Mouse (Mus musculus): ENCODE measurements around the gene Tacc2.
A peak's percentile ranks its signal among the peaks of the same experiment; 100 is the strongest.
"Not testable (repeated sequence)": the region's sequence is repeated elsewhere in the genome, so short reads cannot be mapped to it uniquely, and the experiment has no call there.

The Tacc2 gene

GRCm38 (mm10) chr7:130573746-130574145 lies 3.5 kb upstream of the Tacc2 start:
- no peak for DNase-seq

GRCm38 (mm10) chr7:130574211-130574991 lies 2.8 kb upstream of the Tacc2 start:
- DNase-seq: peak; percentile 77

GRCm38 (mm10) chr7:130576981-130577380 lies 257 bp upstream of the Tacc2 start:
- DNase-seq: peak; percentile 71

- no peak for DNase-seq
Observed at GRCm38 (mm10) chr7:130578066-130578465, 828 bp downstream of the Tacc2 start.

GRCm38 (mm10) chr7:130578607-130579006 lies 1.4 kb downstream of the Tacc2 start:
- DNase-seq: no peak

- DNase-seq: peak; percentile 82
Observed at GRCm38 (mm10) chr7:130586521-130587072, 9.4 kb downstream of the Tacc2 start.

GRCm38 (mm10) chr7:130590081-130590828 lies 13.0 kb downstream of the Tacc2 start:
- peak; percentile 61 for DNase-seq

GRCm38 (mm10) chr7:130590845-130591437 lies 13.7 kb downstream of the Tacc2 start:
- DNase-seq: peak; percentile 32

GRCm38 (mm10) chr7:130592975-130593374 lies 15.7 kb downstream of the Tacc2 start:
- not testable (repeated sequence) for DNase-seq

GRCm38 (mm10) chr7:130593375-130594239 lies 16.4 kb downstream of the Tacc2 start:
- not testable (repeated sequence) for DNase-seq

GRCm38 (mm10) chr7:130596079-130596855 lies 19.0 kb downstream of the Tacc2 start:
- peak; percentile 16 for DNase-seq

- no peak for DNase-seq
Observed at GRCm38 (mm10) chr7:130597546-130597945, 20.3 kb downstream of the Tacc2 start.

GRCm38 (mm10) chr7:130600074-130600473 lies 22.8 kb downstream of the Tacc2 start:
- DNase-seq: no peak

- no peak for DNase-seq
Observed at GRCm38 (mm10) chr7:130600546-130600945, 23.3 kb downstream of the Tacc2 start.

GRCm38 (mm10) chr7:130602804-130603203 lies 25.6 kb downstream of the Tacc2 start:
- no peak for DNase-seq

GRCm38 (mm10) chr7:130603556-130603955 lies 26.3 kb downstream of the Tacc2 start:
- DNase-seq: no peak

GRCm38 (mm10) chr7:130604390-130604789 lies 27.2 kb downstream of the Tacc2 start:
- DNase-seq: no peak

GRCm38 (mm10) chr7:130605111-130605510 lies 27.9 kb downstream of the Tacc2 start:
- peak; percentile 48 for DNase-seq

GRCm38 (mm10) chr7:130606958-130607357 lies 29.7 kb downstream of the Tacc2 start:
- DNase-seq: no peak

GRCm38 (mm10) chr7:130613973-130614372 lies 36.7 kb downstream of the Tacc2 start:
- DNase-seq: no peak

GRCm38 (mm10) chr7:130617591-130617990 lies 40.4 kb downstream of the Tacc2 start:
- DNase-seq: no peak

Data from lung, postnatal 36 days (tissue).